Mouse (Mus musculus) midbrain, embryonic 10.5 days (tissue): ENCODE results near the gene Kazn. TPM values are rescaled to one million over a fixed set of nuclear protein-coding genes. Genes with fewer than 3 reads are reported as not detected.
A peak's percentile ranks its signal among the peaks of the same experiment; 100 is the strongest.

ENCODE experiments used
- DNase-seq: peaks from one replicate; pipeline ENCODE4 v3.0.0-alpha.2; 2017; ENCODE audit warnings: low spot score
- H3K27ac ChIP-seq: fragments of 300-500 bp; sonication (generic); replicated peaks from 2 replicates; pipeline ENCODE4 v1.5.1; 2016; ENCODE audit warnings: mild to moderate bottlenecking
- H3K27me3 ChIP-seq: fragments of 300-500 bp; sonication (generic); 2 replicates; pipeline ENCODE4 v1.6.1; 2016; ENCODE audit warnings: low read depth, mild to moderate bottlenecking; ENCODE audit not compliant: poor library complexity, severe bottlenecking
- H3K36me3 ChIP-seq: fragments of 300-500 bp; sonication (generic); 2 replicates; pipeline ENCODE4 v1.6.1; 2016; ENCODE audit warnings: mild to moderate bottlenecking, moderate library complexity
- H3K4me1 ChIP-seq: fragments of 300-500 bp; sonication (generic); 2 replicates; pipeline ENCODE4 v1.6.1; 2016
- H3K4me3 ChIP-seq: fragments of 300-500 bp; sonication (generic); 2 replicates; pipeline ENCODE4 v1.5.1; 2016; ENCODE audit warnings: mild to moderate bottlenecking, moderate library complexity
- H3K9me3 ChIP-seq: fragments of 300-500 bp; sonication (generic); replicated peaks from 2 replicates; pipeline ENCODE4 v1.6.1; 2016; ENCODE audit warnings: mild to moderate bottlenecking
- WGBS: fragments of 180-500 bp; shearing (Covaris S2); methylation state at CpG from one replicate; pipeline ENCODE4 v1.1.7; 2016; 5-methylcytosine and 5-hydroxymethylcytosine counted together
- polyA plus RNA-seq: library from polyadenylated mRNA; unstranded; fragments of >200 nt; fragmentation: Nextera tagmentation; extraction: Ambion mirVana; gene quantifications from 2 replicates; pipeline ENCODE4 v1.2.1, GENCODE M21; 2016

The Kazn gene
- polyA plus RNA-seq, 1 experiment from 2014 or later: 9.4 TPM

- peak; percentile 67 for DNase-seq
- H3K4me3 ChIP-seq: peak within 1 kb of the TSS; percentile 78
- peaks cover 67% of the 10 kb centered on the region for H3K27me3 ChIP-seq
- under 1% methylated on average over 52 of the region's 52 CpGs for WGBS
- peaks cover 43% of the 10 kb centered on the region for H3K4me1 ChIP-seq
- H3K9me3 ChIP-seq: no peaks in the 10 kb centered on the region
- no peaks in the 10 kb centered on the region for H3K36me3 ChIP-seq
- H3K27ac ChIP-seq: peak within 1 kb of the TSS; percentile 83
These were observed 154.9 kb downstream of the Kazn start, which contains the start of gene Tmem51 for GRCm38 (mm10) chr4:142084131-142084899. Gene Tmem51 (minus strand): TSS chr4:142084304.

GRCm38 (mm10) chr4:142083762-142084130 lies 155.5 kb downstream of the Kazn start:
- peak overlapping the region; percentile 83 for H3K27ac ChIP-seq
- peaks cover 67% of the 10 kb centered on the region for H3K27me3 ChIP-seq
- under 1% methylated on average over 28 of the region's 29 CpGs for WGBS
- H3K9me3 ChIP-seq: no peaks in the 10 kb centered on the region
- DNase-seq: peak; percentile 76
- peak overlapping the region; percentile 78 for H3K4me3 ChIP-seq
- no peaks in the 10 kb centered on the region for H3K36me3 ChIP-seq
- H3K4me1 ChIP-seq: peaks cover 43% of the 10 kb centered on the region

DNA sequence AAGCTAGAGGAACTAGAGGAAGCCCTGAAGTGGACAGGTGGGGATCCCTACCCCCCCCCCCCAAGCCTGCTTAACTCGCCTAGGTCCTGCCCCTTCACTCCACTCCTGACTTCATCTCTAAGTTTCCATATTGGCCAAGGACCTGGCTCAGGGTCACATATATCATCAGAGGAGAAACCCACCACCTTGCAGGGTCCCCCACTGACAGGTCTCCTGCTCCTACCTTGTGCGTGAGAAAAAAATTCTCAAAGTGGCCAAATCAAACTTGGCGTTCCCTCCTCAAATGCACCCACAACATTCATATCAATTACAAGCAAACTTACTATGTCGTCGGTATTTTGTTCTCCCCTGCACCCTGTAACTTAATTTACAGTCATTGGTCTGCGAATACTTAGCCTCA lies 156.0 kb downstream of the Kazn start:
- Histone ChIP-seq H3K9me3 (no peaks in the 10 kb centered on the region), H3K4me1 (peaks cover 38% of the 10 kb centered on the region), H3K27me3 (peaks cover 67% of the 10 kb centered on the region), H3K4me3 (peak overlapping the region; percentile 78), H3K36me3 (no peaks in the 10 kb centered on the region), H3K27ac (no peak overlapping the region)
- WGBS: 54% methylated on average over 6 of the region's 6 CpGs
- DNase-seq: no peak

- 83% methylated on average over 4 of the region's 4 CpGs for WGBS
- no peak for DNase-seq
- H3K27ac ChIP-seq: no peak overlapping the region
- peaks cover 36% of the 10 kb centered on the region for H3K4me1 ChIP-seq
- H3K36me3 ChIP-seq: no peaks in the 10 kb centered on the region
- H3K27me3 ChIP-seq: peaks cover 67% of the 10 kb centered on the region
- no peaks in the 10 kb centered on the region for H3K9me3 ChIP-seq
- H3K4me3 ChIP-seq: no peak overlapping the region
These were observed 156.5 kb downstream of the Kazn start for GRCm38 (mm10) chr4:142082703-142083102.

GRCm38 (mm10) chr4:142081631-142082283 lies 157.4 kb downstream of the Kazn start:
- peaks cover 36% of the 10 kb centered on the region for H3K4me1 ChIP-seq
- H3K27ac ChIP-seq: no peak overlapping the region
- peaks cover 69% of the 10 kb centered on the region for H3K27me3 ChIP-seq
- no peak overlapping the region for H3K4me3 ChIP-seq
- 68% methylated on average over 13 of the region's 13 CpGs for WGBS
- no peaks in the 10 kb centered on the region for H3K36me3 ChIP-seq
- no peak for DNase-seq
- no peaks in the 10 kb centered on the region for H3K9me3 ChIP-seq

GRCm38 (mm10) chr4:142080901-142081630 lies 158.1 kb downstream of the Kazn start:
- Histone ChIP-seq H3K27me3 (peaks cover 64% of the 10 kb centered on the region), H3K9me3 (no peaks in the 10 kb centered on the region), H3K4me1 (peaks cover 36% of the 10 kb centered on the region), H3K27ac (no peak overlapping the region), H3K4me3 (no peak overlapping the region), H3K36me3 (no peaks in the 10 kb centered on the region)
- 67% methylated on average over 18 of the region's 18 CpGs for WGBS
- no peak for DNase-seq

DNA sequence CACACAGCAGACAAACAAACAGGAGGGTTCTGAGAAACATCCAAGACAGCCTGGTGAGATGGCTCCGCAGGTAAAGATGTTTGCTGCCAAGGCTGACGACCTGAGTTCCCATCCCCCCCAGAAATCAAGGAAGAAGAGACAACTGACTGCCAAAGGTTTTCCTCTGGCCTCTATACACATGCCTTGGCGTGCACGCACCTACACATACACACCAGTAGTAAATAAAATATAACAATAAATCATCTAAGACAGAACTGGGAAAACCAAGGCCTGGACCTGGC lies 158.8 kb downstream of the Kazn start:
- 83% methylated on average over 4 of the region's 4 CpGs for WGBS
- H3K9me3 ChIP-seq: no peaks in the 10 kb centered on the region
- DNase-seq: no peak
- H3K4me1 ChIP-seq: peaks cover 37% of the 10 kb centered on the region
- H3K27me3 ChIP-seq: peaks cover 58% of the 10 kb centered on the region
- no peaks in the 10 kb centered on the region for H3K36me3 ChIP-seq
- H3K4me3 ChIP-seq: no peak overlapping the region
- H3K27ac ChIP-seq: no peak overlapping the region

- Histone ChIP-seq H3K27me3 (peaks cover 52% of the 10 kb centered on the region), H3K4me1 (peaks cover 37% of the 10 kb centered on the region)
- WGBS: 84% methylated on average over 14 of the region's 14 CpGs
These were observed 159.3 kb downstream of the Kazn start for GRCm38 (mm10) chr4:142079629-142080486.

GRCm38 (mm10) chr4:142077572-142078271 lies 161.5 kb downstream of the Kazn start:
- 57% methylated on average over 18 of the region's 18 CpGs for WGBS
- H3K4me3 ChIP-seq: no peak overlapping the region
- peaks cover 38% of the 10 kb centered on the region for H3K27me3 ChIP-seq
- H3K27ac ChIP-seq: no peak overlapping the region
- no peaks in the 10 kb centered on the region for H3K9me3 ChIP-seq
- H3K4me1 ChIP-seq: peaks cover 27% of the 10 kb centered on the region
- no peak for DNase-seq
- no peaks in the 10 kb centered on the region for H3K36me3 ChIP-seq

More at GRCm38 (mm10) chr4:142079629-142080486, 159.3 kb downstream of the Kazn start:
- no peaks in the 10 kb centered on the region for H3K36me3 ChIP-seq
- DNase-seq: no peak
- no peaks in the 10 kb centered on the region for H3K9me3 ChIP-seq
- H3K27ac ChIP-seq: no peak overlapping the region
- no peak overlapping the region for H3K4me3 ChIP-seq

DNA sequence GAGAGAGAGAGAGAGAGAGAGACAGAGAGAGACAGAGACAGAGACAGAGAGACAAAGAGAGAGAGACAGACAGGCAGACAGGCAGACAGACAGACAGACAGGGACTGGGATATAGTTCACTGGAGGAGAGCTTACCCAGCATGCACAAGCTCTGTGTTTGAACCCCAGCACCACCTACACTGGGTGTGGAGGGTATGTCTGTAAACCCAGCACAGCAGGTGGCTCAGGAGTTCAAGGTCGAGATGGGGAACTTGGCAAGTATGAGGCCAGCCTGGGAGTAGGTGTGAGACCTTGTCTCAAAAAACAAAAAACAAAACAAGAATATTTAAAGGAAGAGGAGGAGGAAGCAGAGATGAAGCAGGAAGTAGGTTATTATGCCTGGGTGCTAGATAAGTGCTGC lies 162.3 kb downstream of the Kazn start:
- DNase-seq: no peak
- WGBS: 74% methylated on average over 1 of the region's 1 CpGs
- peaks cover 38% of the 10 kb centered on the region for H3K27me3 ChIP-seq
- H3K27ac ChIP-seq: no peak overlapping the region
- no peaks in the 10 kb centered on the region for H3K9me3 ChIP-seq
- H3K36me3 ChIP-seq: no peaks in the 10 kb centered on the region
- H3K4me1 ChIP-seq: peaks cover 28% of the 10 kb centered on the region
- H3K4me3 ChIP-seq: no peak overlapping the region

DNA sequence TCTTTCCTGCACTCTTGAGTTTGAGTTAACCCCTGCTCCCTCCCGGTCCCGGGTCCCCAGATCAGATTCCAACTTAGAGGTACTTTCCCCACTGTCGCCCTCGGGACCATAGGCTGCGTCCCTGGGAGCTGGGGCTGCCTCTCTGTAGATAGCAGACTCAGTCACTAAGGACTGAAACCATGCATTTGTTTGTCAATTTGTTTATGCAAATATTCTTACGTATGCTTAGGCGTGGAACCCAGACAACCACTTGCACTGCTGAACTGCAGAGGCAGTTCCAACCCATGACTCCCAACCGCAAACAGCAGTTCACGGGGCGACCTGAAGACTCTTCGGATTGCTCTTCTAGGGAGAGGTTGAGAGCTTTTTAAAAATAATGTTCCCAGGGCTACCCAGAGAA lies 163.3 kb downstream of the Kazn start:
- Histone ChIP-seq H3K9me3 (no peaks in the 10 kb centered on the region), H3K4me3 (no peak overlapping the region), H3K27ac (no peak overlapping the region), H3K27me3 (peaks cover 38% of the 10 kb centered on the region), H3K36me3 (no peaks in the 10 kb centered on the region), H3K4me1 (peaks cover 30% of the 10 kb centered on the region)
- DNase-seq: no peak
- 82% methylated on average over 11 of the region's 11 CpGs for WGBS
